Mouse (Mus musculus): ENCODE data around the gene Nop58. TPM values are rescaled to one million over a fixed set of nuclear protein-coding genes. Genes with fewer than 3 reads are reported as not detected.
"Not testable (repeated sequence)": the region's sequence is repeated elsewhere in the genome, so short reads cannot be mapped to it uniquely, and the experiment has no call there.

Gene Nop58
- polyA plus RNA-seq (2015; fragmentation: Nextera tagmentation; extraction: Ambion mirVana): 168 and 175 TPM in 2 replicates

- H3K36me3 ChIP-seq: peaks cover 5% of the 10 kb centered on the region
- peak within 1 kb of the TSS; percentile 84 for H3K4me3 ChIP-seq
- H3K4me1 ChIP-seq (replicated peaks): peaks cover 19% of the 10 kb centered on the region
- H3K9me3 ChIP-seq: no peaks in the 10 kb centered on the region
- H3K27ac ChIP-seq: peak within 1 kb of the TSS; percentile 90
- WGBS: under 1% methylated on average over 49 of the region's 49 CpGs
- peak within 1 kb of the TSS; percentile 85 for H3K4me2 ChIP-seq
- H3K9ac ChIP-seq: peak within 1 kb of the TSS; percentile 82
- peak; percentile 99 for ATAC-seq (ENCODE audit: low FRiP score)
- peaks cover 20% of the 10 kb centered on the region; the same call in 1 of the 2 replicates for H3K27me3 ChIP-seq
These were observed at the start of gene Nop58 for GRCm38 (mm10) chr1:59684819-59685755. Gene Nop58, plus strand, starts transcription at chr1:59684971.

- WGBS: 87% methylated on average over 1 of the region's 1 CpGs
- no peak overlapping the region for H3K4me2 ChIP-seq
- H3K4me3 ChIP-seq: no peak overlapping the region
- no peak overlapping the region for H3K27ac ChIP-seq
- H3K4me1 ChIP-seq (replicated peaks): no peaks in the 10 kb centered on the region
- no peak for ATAC-seq (ENCODE audit: low FRiP score)
- H3K9me3 ChIP-seq: no peaks in the 10 kb centered on the region
- peaks cover 7% of the 10 kb centered on the region for H3K36me3 ChIP-seq
- no peaks in the 10 kb centered on the region for H3K27me3 ChIP-seq
- H3K9ac ChIP-seq: no peak overlapping the region
These were observed 48.4 kb upstream of the Nop58 start for GRCm38 (mm10) chr1:59636349-59636748.

GRCm38 (mm10) chr1:59638371-59638770, 46.4 kb upstream of the Nop58 start:
- Histone ChIP-seq H3K4me2 (no peak overlapping the region), H3K27ac (no peak overlapping the region), H3K4me1 (replicated peaks) (no peaks in the 10 kb centered on the region), H3K9me3 (no peaks in the 10 kb centered on the region), H3K27me3 (no peaks in the 10 kb centered on the region), H3K4me3 (no peak overlapping the region), H3K9ac (no peak overlapping the region), H3K36me3 (peaks cover 21% of the 10 kb centered on the region)
- no peak for ATAC-seq (ENCODE audit: low FRiP score)
- WGBS: 93% methylated on average over 3 of the region's 3 CpGs

GRCm38 (mm10) chr1:59642488-59642887, 42.3 kb upstream of the Nop58 start:
- H3K4me2 ChIP-seq: no peak overlapping the region
- no peaks in the 10 kb centered on the region for H3K27me3 ChIP-seq
- H3K4me1 ChIP-seq (replicated peaks): no peaks in the 10 kb centered on the region
- no peaks in the 10 kb centered on the region for H3K9me3 ChIP-seq
- peaks cover 36% of the 10 kb centered on the region for H3K36me3 ChIP-seq
- 93% methylated on average over 1 of the region's 1 CpGs for WGBS
- H3K4me3 ChIP-seq: no peak overlapping the region
- no peak overlapping the region for H3K9ac ChIP-seq
- no peak overlapping the region for H3K27ac ChIP-seq
- ATAC-seq (ENCODE audit: low FRiP score): no peak

GRCm38 (mm10) chr1:59646502-59646901, 38.3 kb upstream of the Nop58 start:
- 92% methylated on average over 2 of the region's 2 CpGs for WGBS
- H3K4me1 ChIP-seq (replicated peaks): not testable (repeated sequence)
- H3K36me3 ChIP-seq: peaks cover 47% of the 10 kb centered on the region

GRCm38 (mm10) chr1:59651201-59651819, 33.5 kb upstream of the Nop58 start:
- no peaks in the 10 kb centered on the region for H3K27me3 ChIP-seq
- H3K4me1 ChIP-seq (replicated peaks): no peaks in the 10 kb centered on the region
- no peaks in the 10 kb centered on the region for H3K9me3 ChIP-seq
- H3K9ac ChIP-seq: no peak overlapping the region
- no peak for ATAC-seq (ENCODE audit: low FRiP score)
- H3K27ac ChIP-seq: no peak overlapping the region
- WGBS: 92% methylated on average over 3 of the region's 3 CpGs
- peaks cover 40% of the 10 kb centered on the region for H3K36me3 ChIP-seq
- no peak overlapping the region for H3K4me2 ChIP-seq
- H3K4me3 ChIP-seq: no peak overlapping the region

More at GRCm38 (mm10) chr1:59646502-59646901, 38.3 kb upstream of the Nop58 start:
- H3K9me3 ChIP-seq; H3K27me3 ChIP-seq; H3K27ac ChIP-seq; H3K4me2 ChIP-seq; ATAC-seq (ENCODE audit: low FRiP score); H3K9ac ChIP-seq; H3K4me3 ChIP-seq: not testable (repeated sequence)

GRCm38 (mm10) chr1:59653243-59653911, 31.4 kb upstream of the Nop58 start:
- H3K27ac ChIP-seq: no peak overlapping the region
- no peak for ATAC-seq (ENCODE audit: low FRiP score)
- H3K4me3 ChIP-seq: no peak overlapping the region
- no peaks in the 10 kb centered on the region for H3K9me3 ChIP-seq
- 93% methylated on average over 3 of the region's 3 CpGs for WGBS
- H3K9ac ChIP-seq: no peak overlapping the region
- no peaks in the 10 kb centered on the region for H3K27me3 ChIP-seq
- no peaks in the 10 kb centered on the region for H3K4me1 ChIP-seq (replicated peaks)
- no peak overlapping the region for H3K4me2 ChIP-seq
- peaks cover 26% of the 10 kb centered on the region for H3K36me3 ChIP-seq

- H3K4me3 ChIP-seq: no peak overlapping the region
- H3K27me3 ChIP-seq: no peaks in the 10 kb centered on the region
- H3K4me1 ChIP-seq (replicated peaks): no peaks in the 10 kb centered on the region
- no peak overlapping the region for H3K27ac ChIP-seq
- WGBS: 93% methylated on average over 7 of the region's 7 CpGs
- no peak overlapping the region for H3K9ac ChIP-seq
- ATAC-seq (ENCODE audit: low FRiP score): no peak
- H3K4me2 ChIP-seq: no peak overlapping the region
- no peaks in the 10 kb centered on the region for H3K9me3 ChIP-seq
- H3K36me3 ChIP-seq: peaks cover 11% of the 10 kb centered on the region
These were observed 28.3 kb upstream of the Nop58 start for GRCm38 (mm10) chr1:59656244-59657171.

GRCm38 (mm10) chr1:59663456-59664135, 21.2 kb upstream of the Nop58 start:
- Histone ChIP-seq H3K4me2 (no peak overlapping the region), H3K27me3 (no peaks in the 10 kb centered on the region), H3K9me3 (no peaks in the 10 kb centered on the region), H3K36me3 (no peaks in the 10 kb centered on the region), H3K4me3 (no peak overlapping the region), H3K27ac (no peak overlapping the region), H3K9ac (no peak overlapping the region), H3K4me1 (replicated peaks) (peaks cover 9% of the 10 kb centered on the region)
- no peak for ATAC-seq (ENCODE audit: low FRiP score)
- 87% methylated on average over 3 of the region's 3 CpGs for whole genome bisulfite sequencing

- Histone ChIP-seq H3K36me3 (peaks cover 2% of the 10 kb centered on the region; the same call in 1 of the 2 replicates), H3K4me3 (no peak overlapping the region)
- 83% methylated on average over 2 of the region's 2 CpGs for WGBS
These were observed 15.9 kb upstream of the Nop58 start for GRCm38 (mm10) chr1:59668871-59669270.

More at GRCm38 (mm10) chr1:59668871-59669270, 15.9 kb upstream of the Nop58 start:
- no peak for ATAC-seq (ENCODE audit: low FRiP score)
- Histone ChIP-seq H3K9me3 (no peaks in the 10 kb centered on the region), H3K27me3 (no peaks in the 10 kb centered on the region), H3K27ac (no peak overlapping the region), H3K4me2 (peak overlapping the region; percentile 76), H3K9ac (no peak overlapping the region), H3K4me1 (replicated peaks) (peaks cover 29% of the 10 kb centered on the region)
